Mouse (Mus musculus): ENCODE measurements around the gene Hmbs. TPM values are rescaled to one million over a fixed set of nuclear protein-coding genes. Genes with fewer than 3 reads are reported as not detected.
"Not testable (repeated sequence)": the region's sequence is repeated elsewhere in the genome, so short reads cannot be mapped to it uniquely, and the experiment has no call there.

Hmbs gene
- polyA plus RNA-seq, 1 experiment from 2014 or later: 46.8 TPM

DNA sequence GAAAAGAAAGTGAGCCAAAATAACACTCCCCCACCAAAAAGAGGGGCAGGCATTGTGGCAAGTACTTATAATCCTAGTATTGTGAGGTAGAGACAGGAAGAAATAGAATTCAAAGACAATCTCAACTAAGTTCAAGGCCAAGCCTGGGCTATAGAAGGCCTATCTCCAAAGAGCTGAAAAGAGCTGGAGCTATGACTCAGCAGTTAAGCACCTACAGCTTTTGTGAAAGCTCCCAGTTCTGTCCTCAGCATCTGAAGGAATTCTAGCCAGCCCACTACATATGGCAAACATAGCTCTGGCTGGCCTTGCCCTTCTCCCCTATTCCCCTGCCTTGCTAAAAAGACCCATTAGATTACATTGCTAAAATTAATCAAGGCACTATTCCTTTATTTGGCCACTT, 29.4 kb upstream of the Hmbs start:
- POLR2A ChIA-PET: no interaction called here
- ATAC-seq: no peak
- no peak for DNase-seq (ENCODE audit: low read depth, low spot score)
- CTCF ChIA-PET: interaction anchor here (1.3 kb wide), 1 partner anchor 9 kb away, joined by 9 read pairs; no protein-coding TSS in a partner anchor
- no peak for TF ChIP-seq CTCF (IDR thresholded peaks at IDR 0.05)
- in situ Hi-C loops (cut with MboI; ENCODE audit: low pct_unique_long_range_greater_than_20kb): no loop called here
- H3K27me3 ChIP-seq: no peaks in the 10 kb centered on the region

GRCm38 (mm10) chr9:44364480-44364879, 20.5 kb upstream of the Hmbs start:
- ChIA-PET CTCF (interaction anchor here (1.0 to 1.5 kb wide), 6 partner anchors 9 to 24 kb away, joined by 3 to 9 read pairs (median 3); partner anchors contain the start of gene Hyou1), POLR2A (no interaction called here)
- TF ChIP-seq CTCF (IDR thresholded peaks at IDR 0.05): peak; percentile 83
- in situ Hi-C loops (cut with MboI; ENCODE audit: low pct_unique_long_range_greater_than_20kb): no loop called here
- no peaks in the 10 kb centered on the region for H3K27me3 ChIP-seq
- ATAC-seq: no peak
- no peak for DNase-seq (ENCODE audit: low read depth, low spot score)

- CTCF ChIA-PET: interaction anchor here (0.8 to 2.1 kb wide), 12 partner anchors 15 to 232 kb away, joined by 3 to 9 read pairs (median 4); partner anchors contain the start of genes Cbl, Hmbs, Hyou1 and Rps25
- ATAC-seq; H3K27me3 ChIP-seq; DNase-seq (ENCODE audit: low read depth, low spot score); in situ Hi-C loops (cut with MboI; ENCODE audit: low pct_unique_long_range_greater_than_20kb): not testable (repeated sequence)
- POLR2A ChIA-PET: interaction anchor here (1.2 to 1.8 kb wide), 2 partner anchors 17 to 18 kb away, joined by 3 to 7 read pairs; partner anchors contain the start of gene Hyou1
- TF ChIP-seq CTCF (IDR thresholded peaks at IDR 0.05): peak; percentile 44
Observed at GRCm38 (mm10) chr9:44361931-44362330, 17.9 kb upstream of the Hmbs start.

GRCm38 (mm10) chr9:44361190-44361917, 17.3 kb upstream of the Hmbs start, which contains the start of gene Vps11:
TSS of gene Vps11 (minus strand) at chr9:44361670.
- ChIA-PET POLR2A (interaction anchor here (1.2 to 1.8 kb wide), 2 partner anchors 17 to 19 kb away, joined by 3 to 7 read pairs; partner anchors contain the start of gene Hyou1), CTCF (interaction anchor here (0.6 to 2.1 kb wide), 13 partner anchors 15 to 232 kb away, joined by 3 to 9 read pairs (median 3); partner anchors contain the start of genes Cbl, Hmbs, Hyou1 and Rps25)
- peak; percentile 83 for DNase-seq (ENCODE audit: low read depth, low spot score)
- ATAC-seq: peak; percentile 65
- TF ChIP-seq CTCF (IDR thresholded peaks at IDR 0.05): no peak
- no peaks in the 10 kb centered on the region for H3K27me3 ChIP-seq
- in situ Hi-C loops (cut with MboI; ENCODE audit: low pct_unique_long_range_greater_than_20kb): no loop called here

DNA sequence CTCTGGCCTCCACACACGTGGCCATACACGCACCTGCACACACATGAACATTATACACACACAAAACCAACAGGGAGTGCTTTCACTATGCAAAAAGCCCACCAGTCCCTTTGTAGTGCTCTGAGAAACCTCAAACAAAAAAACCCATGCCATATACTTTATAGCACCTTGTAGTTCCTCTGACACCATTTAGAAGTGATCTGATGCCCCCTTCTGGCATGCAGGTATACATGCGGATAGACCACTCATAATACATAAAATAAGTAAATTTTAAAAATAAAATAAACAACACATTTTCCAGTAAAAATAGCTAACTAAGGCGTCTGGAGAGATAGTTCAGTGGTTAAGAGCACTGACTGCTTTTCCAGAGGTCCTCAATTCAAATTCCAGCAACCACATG, 13.2 kb upstream of the Hmbs start:
- in situ Hi-C loops (cut with MboI; ENCODE audit: low pct_unique_long_range_greater_than_20kb): no loop called here
- no peak for DNase-seq (ENCODE audit: low read depth, low spot score)
- no peak for ATAC-seq
- H3K27me3 ChIP-seq: no peaks in the 10 kb centered on the region
- ChIA-PET POLR2A (no interaction called here), CTCF (interaction anchor here (1.6 kb wide), 1 partner anchor 22 kb away, joined by 4 read pairs; the partner anchor contains the start of gene H2afx)
- TF ChIP-seq CTCF (IDR thresholded peaks at IDR 0.05): no peak

DNA sequence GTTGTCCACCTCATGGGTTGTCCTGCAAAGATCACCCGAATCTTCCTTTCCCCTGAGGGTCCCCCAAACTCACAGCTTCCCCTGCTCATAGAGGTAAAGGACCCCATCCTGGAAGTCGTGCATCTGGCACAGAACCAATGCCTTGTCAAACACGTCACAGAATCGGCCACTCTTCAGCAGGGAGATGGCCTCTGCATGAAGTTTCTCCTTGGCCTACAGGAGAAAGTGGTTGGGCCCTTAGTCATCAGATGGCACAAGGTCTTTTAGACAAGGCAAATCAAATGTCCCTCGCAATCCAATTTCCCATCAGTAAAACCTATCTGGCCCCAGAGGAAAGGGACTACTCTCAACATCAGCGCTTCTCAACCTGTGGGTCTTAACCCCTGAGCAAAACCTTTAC, 9.1 kb upstream of the Hmbs start:
- ChIA-PET POLR2A (no interaction called here), CTCF (no interaction called here)
- ATAC-seq (no peak), DNase-seq (ENCODE audit: low read depth, low spot score) (no peak)
- TF ChIP-seq CTCF (IDR thresholded peaks at IDR 0.05): no peak
- no peaks in the 10 kb centered on the region for H3K27me3 ChIP-seq
- in situ Hi-C loops (cut with MboI; ENCODE audit: low pct_unique_long_range_greater_than_20kb): no loop called here

DNA sequence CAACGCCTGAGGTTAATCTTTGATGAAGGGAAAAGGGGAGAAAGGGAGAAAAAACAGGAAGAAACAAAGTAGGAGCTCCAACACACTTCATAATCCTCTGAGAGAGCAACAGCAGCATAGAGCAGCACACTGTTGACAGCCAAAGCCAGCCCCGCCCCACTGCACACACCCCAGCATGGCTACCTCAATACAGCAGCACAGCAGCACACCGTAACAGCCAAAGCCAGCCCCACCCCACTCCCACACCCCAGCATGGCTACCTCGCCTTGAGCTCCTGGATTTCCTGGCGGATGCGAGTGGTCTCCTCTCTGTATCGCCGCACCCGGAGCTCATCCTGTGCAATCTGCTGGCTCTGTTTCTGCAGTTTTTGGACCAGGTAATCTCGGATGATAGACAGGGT, 8.3 kb upstream of the Hmbs start:
- in situ Hi-C loops (cut with MboI; ENCODE audit: low pct_unique_long_range_greater_than_20kb): no loop called here
- no peak for TF ChIP-seq CTCF (IDR thresholded peaks at IDR 0.05)
- no peak for DNase-seq (ENCODE audit: low read depth, low spot score)
- ATAC-seq: no peak
- ChIA-PET POLR2A (no interaction called here), CTCF (no interaction called here)
- no peaks in the 10 kb centered on the region for H3K27me3 ChIP-seq

DNA sequence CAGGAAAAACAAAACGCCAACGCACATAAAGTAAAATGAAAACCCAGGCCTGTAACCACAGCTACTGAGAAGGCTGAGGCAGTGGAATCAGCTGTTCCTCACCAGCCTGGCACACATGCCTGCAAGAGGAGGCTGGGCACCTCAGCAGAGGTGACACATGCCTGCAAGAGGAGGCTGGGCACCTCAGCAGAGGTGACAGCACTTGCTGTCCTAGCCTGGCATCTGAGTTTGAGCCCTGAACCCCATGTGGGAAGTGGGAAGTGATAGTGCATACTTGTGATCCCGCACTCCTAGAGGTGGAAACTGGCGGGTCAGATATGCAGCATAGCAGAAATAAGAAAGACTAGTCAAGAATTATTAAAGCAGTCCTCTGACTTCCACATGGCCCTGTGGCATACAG, 7.4 kb upstream of the Hmbs start:
- in situ Hi-C loops (cut with MboI; ENCODE audit: low pct_unique_long_range_greater_than_20kb): no loop called here
- no peaks in the 10 kb centered on the region for H3K27me3 ChIP-seq
- DNase-seq (ENCODE audit: low read depth, low spot score): no peak
- POLR2A ChIA-PET: no interaction called here
- CTCF ChIA-PET: no interaction called here
- no peak for TF ChIP-seq CTCF (IDR thresholded peaks at IDR 0.05)
- no peak for ATAC-seq

DNA sequence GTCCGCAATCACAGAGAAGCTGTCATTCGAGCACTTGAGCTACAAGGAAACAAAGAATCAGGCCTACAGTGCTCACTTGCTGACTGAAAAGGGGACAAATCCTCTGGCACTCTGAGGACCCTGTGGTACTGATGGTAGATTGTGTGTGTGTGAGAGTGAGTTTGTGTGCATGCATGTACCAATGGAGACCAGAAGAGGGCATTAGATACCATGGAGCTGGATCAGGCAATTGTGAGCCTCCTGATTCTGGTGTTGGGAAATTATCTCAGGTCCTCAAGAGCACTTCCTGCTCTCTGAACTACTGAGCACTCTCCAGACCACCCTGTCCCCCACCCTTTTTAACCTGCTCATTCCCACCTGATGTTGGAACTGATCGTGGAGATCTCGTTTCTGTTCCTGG, 4.5 kb upstream of the Hmbs start:
- no peak for DNase-seq (ENCODE audit: low read depth, low spot score)
- no peak for TF ChIP-seq CTCF (IDR thresholded peaks at IDR 0.05)

GRCm38 (mm10) chr9:44347621-44348020, 3.6 kb upstream of the Hmbs start:
- no peak for TF ChIP-seq CTCF (IDR thresholded peaks at IDR 0.05)
- H3K27me3 ChIP-seq: no peaks in the 10 kb centered on the region
- CTCF ChIA-PET: no interaction called here
- ATAC-seq (no peak), DNase-seq (ENCODE audit: low read depth, low spot score) (no peak)
- in situ Hi-C loops (cut with MboI; ENCODE audit: low pct_unique_long_range_greater_than_20kb): no loop called here
- POLR2A ChIA-PET: no interaction called here

More for the DNA sequence above, 4.5 kb upstream of the Hmbs start:
- H3K27me3 ChIP-seq: no peaks in the 10 kb centered on the region
- in situ Hi-C loops (cut with MboI; ENCODE audit: low pct_unique_long_range_greater_than_20kb): no loop called here
- CTCF ChIA-PET: no interaction called here
- POLR2A ChIA-PET: no interaction called here
- no peak for ATAC-seq

- DNase-seq (ENCODE audit: low read depth, low spot score) (no peak), ATAC-seq (no peak)
- ChIA-PET CTCF (no interaction called here), POLR2A (no interaction called here)
- in situ Hi-C loops (cut with MboI; ENCODE audit: low pct_unique_long_range_greater_than_20kb): no loop called here
- no peak for TF ChIP-seq CTCF (IDR thresholded peaks at IDR 0.05)
- no peaks in the 10 kb centered on the region for H3K27me3 ChIP-seq
Observed at GRCm38 (mm10) chr9:44347166-44347565, 3.1 kb upstream of the Hmbs start.

Data from Patski (cell line).